Mouse (Mus musculus) kidney, adult 2 months (tissue): Measurements from ENCODE around the gene Fam107a.

Experiments
- CTCF ChIP-seq: fragments of 200-500 bp; conservative IDR thresholded peaks from 2 replicates; pipeline ENCODE4 v1.5.1; 2011; ENCODE audit warnings: low read depth, mild to moderate bottlenecking, control low read depth, low read length, moderate library complexity, mixed read lengths; ENCODE audit not compliant: insufficient read depth, insufficient read length
- POLR2A ChIP-seq: fragments of 200-500 bp; IDR thresholded peaks from one replicate; pipeline ENCODE4 v1.6.1; 2011; ENCODE audit warnings: low read depth, low read length, control low read depth

GRCm38 (mm10) chr14:8256881-8257280 is 60.9 kb downstream of the Fam107a start:
- no peak for TF ChIP-seq CTCF
- TF ChIP-seq POLR2A, result no peak
